ENCODE assay signal across 8 mouse cellular contexts in genomic region chr11:73160811-73161200, GRCm38 (mm10). TPM values are rescaled to one million over a fixed set of nuclear protein-coding genes. Genes with fewer than 3 reads are reported as not detected.
DNase-seq lines count a peak whose midpoint lies in the region; ATAC-seq and TF ChIP-seq lines count a peak whose summit lies in the region.

No protein-coding gene starts in this region.

- 0 out of 2 replicates have a peak, but pooled peaks have one; percentile 44 for ATAC-seq in embryonic facial prominence, embryonic 15.5 days (ENCODE audit: insufficient number of reproducible peaks, low FRiP score, low TSS enrichment, low read depth)
- ATAC-seq in heart, postnatal 0 days (ENCODE audit: insufficient read depth, low read depth): peak; percentile 91
- ATAC-seq in midbrain, embryonic 14.5 days (ENCODE audit: low FRiP score, low TSS enrichment): no peak
- ATAC-seq in monocyte, adult 5-6 weeks (replicated peaks; ENCODE audit: insufficient number of reproducible peaks, low FRiP score, low TSS enrichment, poor library complexity, severe bottlenecking): no peak

- TF ChIP-seq EP300 in heart, postnatal 0 days (IDR thresholded peaks at IDR 0.05; ENCODE audit: low read depth): no peak

- no peak overlapping the region for H3K4me3 ChIP-seq in C2C12 (ENCODE audit: insufficient read depth, poor library complexity, severe bottlenecking)
- H3K4me3 ChIP-seq in embryonic facial prominence, embryonic 15.5 days (replicated peaks): peak overlapping the region; percentile 43
- H3K4me3 ChIP-seq in heart, postnatal 0 days (ENCODE audit: low read depth, low read length): peak overlapping the region; percentile 49
- H3K4me3 ChIP-seq in midbrain, embryonic 14.5 days (replicated peaks; ENCODE audit: low read depth, low read length): peak overlapping the region; percentile 38

- WGBS in embryonic facial prominence, embryonic 15.5 days: 26% methylated on average over 6 of the region's 6 CpGs
- WGBS in heart, postnatal 0 days: 11% methylated on average over 6 of the region's 6 CpGs
- WGBS in midbrain, embryonic 14.5 days: 33% methylated on average over 6 of the region's 6 CpGs

- H3K27ac ChIP-seq in embryonic facial prominence, embryonic 15.5 days (replicated peaks): no peak overlapping the region
- peak overlapping the region; percentile 79 for H3K27ac ChIP-seq in heart, postnatal 0 days (ENCODE audit: low read depth)
- H3K27ac ChIP-seq in midbrain, embryonic 14.5 days (replicated peaks; ENCODE audit: low read depth, low read length): no peak overlapping the region

- no peaks in the 10 kb centered on the region for H3K36me3 ChIP-seq in C2C12 (ENCODE audit: control insufficient read depth, insufficient read depth)
- H3K36me3 ChIP-seq in embryonic facial prominence, embryonic 15.5 days: no peaks in the 10 kb centered on the region
- H3K36me3 ChIP-seq in heart, postnatal 0 days (replicated peaks; ENCODE audit: control insufficient read depth, insufficient read depth, low read length): no peaks in the 10 kb centered on the region
- no peaks in the 10 kb centered on the region for H3K36me3 ChIP-seq in midbrain, embryonic 14.5 days (ENCODE audit: control insufficient read depth, insufficient read depth, low read length)

- no peaks in the 10 kb centered on the region for H3K79me3 ChIP-seq in C2C12 (ENCODE audit: low read depth)

- H3K4me2 ChIP-seq in embryonic facial prominence, embryonic 15.5 days (replicated peaks): peak overlapping the region; percentile 83
- peak overlapping the region; percentile 70 for H3K4me2 ChIP-seq in heart, postnatal 0 days (ENCODE audit: low read depth, low read length)
- peak overlapping the region; percentile 68 for H3K4me2 ChIP-seq in midbrain, embryonic 14.5 days (ENCODE audit: low read length)

- peak; percentile 56 for TF ChIP-seq CTCF in C2C12 (IDR thresholded peaks at IDR 0.05; ENCODE audit: control insufficient read depth, insufficient read depth, insufficient read length)
- TF ChIP-seq CTCF in heart, postnatal 0 days (IDR thresholded peaks at IDR 0.05; ENCODE audit: low read depth): peak; percentile 39

- H3K79me2 ChIP-seq in C2C12 (ENCODE audit: control insufficient read depth, insufficient read depth): no peaks in the 10 kb centered on the region

- DNase-seq in heart, postnatal 0 days (ENCODE audit: low spot score): peak; percentile 71
- DNase-seq in kidney, postnatal 4 days: peak; percentile 35 to 61
- DNase-seq in midbrain, embryonic 14.5 days: no peak
- DNase-seq in urinary bladder, postnatal 10 days (ENCODE audit: low spot score): no peak
- DNase-seq in B cell, adult 2 months: no peak

- H3K9ac ChIP-seq in embryonic facial prominence, embryonic 15.5 days: no peak overlapping the region
- peak overlapping the region; percentile 54 for H3K9ac ChIP-seq in heart, postnatal 0 days (replicated peaks; ENCODE audit: low read depth, low read length)
- H3K9ac ChIP-seq in midbrain, embryonic 14.5 days (replicated peaks; ENCODE audit: low read length): no peak overlapping the region

- peak overlapping the region; percentile 95 for H3ac ChIP-seq in C2C12 (ENCODE audit: control insufficient read depth, insufficient read length, low read depth)

- no peaks in the 10 kb centered on the region for H3K27me3 ChIP-seq in C2C12 (ENCODE audit: control insufficient read depth, insufficient read depth, insufficient read length)
- H3K27me3 ChIP-seq in embryonic facial prominence, embryonic 15.5 days: peaks cover 37% of the 10 kb centered on the region
- peaks cover 19% of the 10 kb centered on the region for H3K27me3 ChIP-seq in heart, postnatal 0 days (ENCODE audit: control insufficient read depth, insufficient read depth, low read length)
- H3K27me3 ChIP-seq in midbrain, embryonic 14.5 days (ENCODE audit: control insufficient read depth, insufficient read depth, low read length): peaks cover 19% of the 10 kb centered on the region

- H3K9me3 ChIP-seq in embryonic facial prominence, embryonic 15.5 days (replicated peaks): no peaks in the 10 kb centered on the region
- H3K9me3 ChIP-seq in heart, postnatal 0 days (replicated peaks; ENCODE audit: control insufficient read depth, low read length): no peaks in the 10 kb centered on the region
- no peaks in the 10 kb centered on the region for H3K9me3 ChIP-seq in midbrain, embryonic 14.5 days (ENCODE audit: control insufficient read depth, low read length)

- H3K4me1 ChIP-seq in embryonic facial prominence, embryonic 15.5 days: peaks cover 12% of the 10 kb centered on the region
- peaks cover 6% of the 10 kb centered on the region; the same call in 1 of the 2 replicates for H3K4me1 ChIP-seq in heart, postnatal 0 days (ENCODE audit: control insufficient read depth, insufficient read depth)
- no peaks in the 10 kb centered on the region; the same call in 1 of the 2 replicates for H3K4me1 ChIP-seq in midbrain, embryonic 14.5 days (ENCODE audit: control insufficient read depth, insufficient read depth, low read length)

TF ChIP-seq in C2C12, 6 proteins besides CTCF, POLR2A, EP300 and RAD21:
- TF ChIP-seq MYOG (IDR thresholded peaks at IDR 0.05; ENCODE audit: control insufficient read depth, extremely low read depth, insufficient read length) (no peak), FOSL1 (IDR thresholded peaks at IDR 0.05; ENCODE audit: insufficient read depth, low read length, poor library complexity, severe bottlenecking) (peak; percentile 30), CEBPB (IDR thresholded peaks at IDR 0.05; ENCODE audit: low read depth) (no peak), USF1 (IDR thresholded peaks at IDR 0.05; ENCODE audit: low read depth) (no peak), MAX (IDR thresholded peaks at IDR 0.05) (peak; percentile 22), MYOD1 (IDR thresholded peaks at IDR 0.05; ENCODE audit: control insufficient read depth, insufficient read length, low read depth) (peak; percentile 59)

RNA-seq across cellular contexts. Expression of gene P2rx5, which starts 0.6 kb away (rescaled TPM):
- polyA plus RNA-seq in C2C12 (2012; fragmentation: generic; extraction: Trizol): 1.0 TPM
- 0.98 and 1.0 TPM in 2 replicates for polyA plus RNA-seq in embryonic facial prominence, embryonic 15.5 days (2015; fragmentation: Nextera tagmentation; extraction: Ambion mirVana)
- 2.0 and 4.3 TPM in 2 replicates for total RNA-seq in heart, postnatal 0 days (2014; rRNA removed; ENCODE audit: low replicate concordance)
- 1.6 and 1.7 TPM in 2 replicates for polyA plus RNA-seq in heart, postnatal 0 days (2015; fragmentation: Nextera tagmentation; extraction: Ambion mirVana)
- 0.12 TPM in 1 of 2 replicates, not detected in the other for polyA plus RNA-seq in midbrain, embryonic 14.5 days (2014; fragmentation: Nextera tagmentation; extraction: Ambion mirVana)
- 0.32 TPM in 1 of 3 replicates, not detected in the others for total RNA-seq in monocyte, adult 5-6 weeks (2017)

RNA-seq across cellular contexts. Expression of gene Emc6, which starts 16.0 kb away (rescaled TPM):
- polyA plus RNA-seq in C2C12 (2012; fragmentation: generic; extraction: Trizol): 71.6 TPM
- polyA plus RNA-seq in embryonic facial prominence, embryonic 15.5 days (2015; fragmentation: Nextera tagmentation; extraction: Ambion mirVana): 91.9 and 100 TPM in 2 replicates
- 122 and 178 TPM in 2 replicates for total RNA-seq in heart, postnatal 0 days (2014; rRNA removed; ENCODE audit: low replicate concordance)
- 123 and 132 TPM in 2 replicates for polyA plus RNA-seq in heart, postnatal 0 days (2015; fragmentation: Nextera tagmentation; extraction: Ambion mirVana)
- polyA plus RNA-seq in midbrain, embryonic 14.5 days (2014; fragmentation: Nextera tagmentation; extraction: Ambion mirVana): 144 and 151 TPM in 2 replicates
- total RNA-seq in monocyte, adult 5-6 weeks (2017): 28.3 to 33.4 TPM (median 32.5 TPM) in 3 replicates

RNA-seq across cellular contexts. Expression of gene Tax1bp3, which starts 16.1 kb away (rescaled TPM):
- 159 TPM for polyA plus RNA-seq in C2C12 (2012; fragmentation: generic; extraction: Trizol)
- 210 and 221 TPM in 2 replicates for polyA plus RNA-seq in embryonic facial prominence, embryonic 15.5 days (2015; fragmentation: Nextera tagmentation; extraction: Ambion mirVana)
- 103 and 144 TPM in 2 replicates for total RNA-seq in heart, postnatal 0 days (2014; rRNA removed; ENCODE audit: low replicate concordance)
- polyA plus RNA-seq in heart, postnatal 0 days (2015; fragmentation: Nextera tagmentation; extraction: Ambion mirVana): 217 and 224 TPM in 2 replicates
- 149 and 165 TPM in 2 replicates for polyA plus RNA-seq in midbrain, embryonic 14.5 days (2014; fragmentation: Nextera tagmentation; extraction: Ambion mirVana)
- 14.2 to 15.7 TPM (median 14.6 TPM) in 3 replicates for total RNA-seq in monocyte, adult 5-6 weeks (2017)

RNA-seq across cellular contexts. Expression of gene Haspin, which starts 22.7 kb away (rescaled TPM):
- polyA plus RNA-seq in C2C12 (2012; fragmentation: generic; extraction: Trizol): 9.4 TPM
- 10.9 and 11.5 TPM in 2 replicates for polyA plus RNA-seq in embryonic facial prominence, embryonic 15.5 days (2015; fragmentation: Nextera tagmentation; extraction: Ambion mirVana)
- 2.4 and 6.0 TPM in 2 replicates for total RNA-seq in heart, postnatal 0 days (2014; rRNA removed; ENCODE audit: low replicate concordance)
- polyA plus RNA-seq in heart, postnatal 0 days (2015; fragmentation: Nextera tagmentation; extraction: Ambion mirVana): 3.0 and 4.0 TPM in 2 replicates
- 2.1 and 2.7 TPM in 2 replicates for polyA plus RNA-seq in midbrain, embryonic 14.5 days (2014; fragmentation: Nextera tagmentation; extraction: Ambion mirVana)
- total RNA-seq in monocyte, adult 5-6 weeks (2017): 6.3 to 16.9 TPM (median 6.5 TPM) in 3 replicates

RNA-seq across cellular contexts. Expression of gene Ctns, which starts 38.0 kb away (rescaled TPM):
- polyA plus RNA-seq in C2C12 (2012; fragmentation: generic; extraction: Trizol): 4.2 TPM
- polyA plus RNA-seq in embryonic facial prominence, embryonic 15.5 days (2015; fragmentation: Nextera tagmentation; extraction: Ambion mirVana): 23.0 and 25.5 TPM in 2 replicates
- 17.0 and 17.3 TPM in 2 replicates for total RNA-seq in heart, postnatal 0 days (2014; rRNA removed; ENCODE audit: low replicate concordance)
- polyA plus RNA-seq in heart, postnatal 0 days (2015; fragmentation: Nextera tagmentation; extraction: Ambion mirVana): 10.3 and 10.7 TPM in 2 replicates
- polyA plus RNA-seq in midbrain, embryonic 14.5 days (2014; fragmentation: Nextera tagmentation; extraction: Ambion mirVana): 18.1 and 23.0 TPM in 2 replicates
- total RNA-seq in monocyte, adult 5-6 weeks (2017): 15.6 to 19.4 TPM (median 18.2 TPM) in 3 replicates

Comparison
In these comparisons a context has a peak if more than half of its experiments do, and no peak if none do; other contexts are left out.
1. ATAC-seq: peak in embryonic facial prominence, embryonic 15.5 days (single experiment) and heart, postnatal 0 days (single experiment); none in midbrain, embryonic 14.5 days (single experiment) and monocyte, adult 5-6 weeks (single experiment).
2. DNase-seq: peak in heart, postnatal 0 days (single experiment) and kidney, postnatal 4 days (2 of 2); none in midbrain, embryonic 14.5 days (single experiment), urinary bladder, postnatal 10 days (single experiment) and B cell, adult 2 months (0 of 2).
3. Peak in every context shown above with its lines, with median percentiles within 50 percentile points of each other: H3K4me2 ChIP-seq.